Mouse (Mus musculus) midbrain, embryonic 14.5 days (tissue): Measurements from ENCODE around the gene Gm35315. TPM values are rescaled to one million over a fixed set of nuclear protein-coding genes. Genes with fewer than 3 reads are reported as not detected.

ENCODE experiments used
- ATAC-seq: fragments of 200-750 bp; cut with Nextera tagmentation; 2 replicates; pipeline ENCODE4 v1.8.0; 2017; ENCODE audit warnings: moderate number of reproducible peaks, moderate library complexity; ENCODE audit not compliant: low FRiP score, low TSS enrichment
- DNase-seq: peaks from one replicate; pipeline ENCODE4 v3.0.0-alpha.2; 2015
- H3K27ac ChIP-seq: fragments of 300-500 bp; sonication (generic); replicated peaks from 2 replicates; pipeline ENCODE4 v1.5.1; 2014; ENCODE audit warnings: mild to moderate bottlenecking, low read depth, low read length, moderate library complexity
- H3K27me3 ChIP-seq: fragments of 300-500 bp; sonication (generic); 2 replicates; pipeline ENCODE4 v1.6.1; 2014; ENCODE audit warnings: low read length, control low read depth, mixed read lengths; ENCODE audit not compliant: control insufficient read depth, insufficient read depth
- H3K36me3 ChIP-seq: fragments of 300-500 bp; sonication (generic); 2 replicates; pipeline ENCODE4 v1.6.1; 2014; ENCODE audit warnings: low read length, control low read depth; ENCODE audit not compliant: control insufficient read depth, insufficient read depth
- H3K4me1 ChIP-seq: fragments of 300-500 bp; sonication (generic); 2 replicates; pipeline ENCODE4 v1.6.1; 2014; ENCODE audit warnings: mild to moderate bottlenecking, antibody characterized with exemption, low read length, control low read depth; ENCODE audit not compliant: control insufficient read depth, insufficient read depth
- H3K4me2 ChIP-seq: fragments of 300-500 bp; sonication (generic); 2 replicates; pipeline ENCODE4 v1.6.1; 2014; ENCODE audit warnings: mild to moderate bottlenecking, low read length, moderate library complexity
- H3K4me3 ChIP-seq: fragments of 300-500 bp; sonication (generic); replicated peaks from 2 replicates; pipeline ENCODE4 v1.5.1; 2014; ENCODE audit warnings: low read depth, low read length
- H3K9ac ChIP-seq: fragments of 300-500 bp; sonication (generic); replicated peaks from 2 replicates; pipeline ENCODE4 v1.6.1; 2014; ENCODE audit warnings: mild to moderate bottlenecking, low read length, moderate library complexity
- H3K9me3 ChIP-seq: fragments of 300-500 bp; sonication (generic); 2 replicates; pipeline ENCODE4 v1.6.1; 2016; ENCODE audit warnings: low read length, control low read depth, mixed read lengths; ENCODE audit not compliant: control insufficient read depth
- WGBS: fragments of 180-500 bp; shearing (Covaris S2); extraction: QIAGEN DNeasy Blood & Tissue Kit; methylation state at CpG from one replicate; pipeline ENCODE4 v1.1.7; 2014; 5-methylcytosine and 5-hydroxymethylcytosine counted together
- polyA plus RNA-seq: library from polyadenylated mRNA; unstranded; fragments of >200 nt; fragmentation: Nextera tagmentation; extraction: Ambion mirVana; gene quantifications from 2 replicates; pipeline ENCODE4 v1.2.1, GENCODE M21; 2014

Gm35315 gene
- 0.55 and 0.80 TPM in 2 replicates for polyA plus RNA-seq

- peak within 1 kb of the TSS; percentile 33; the same call in 1 of the 2 replicates for H3K27ac ChIP-seq
- no peaks in the 10 kb centered on the region for H3K9me3 ChIP-seq
- no peaks in the 10 kb centered on the region for H3K27me3 ChIP-seq
- peak; percentile 96 for ATAC-seq
- 0 out of 2 replicates have a peak, but pooled peaks cover 6% of the 10 kb centered on the region for H3K4me1 ChIP-seq
- peak within 1 kb of the TSS; percentile 73 for H3K4me2 ChIP-seq
- WGBS = under 1% methylated on average over 25 of the region's 25 CpGs
- peak within 1 kb of the TSS; percentile 58 for H3K9ac ChIP-seq
- H3K36me3 ChIP-seq = no peaks in the 10 kb centered on the region
- DNase-seq = peak; percentile 92
- H3K4me3 ChIP-seq = peak within 1 kb of the TSS; percentile 46
Measured at GRCm38 (mm10) chr5:110094030-110094846, at the start of gene Gm35315. TSS of gene Gm35315 (minus strand) at chr5:110094420.

GRCm38 (mm10) chr5:110143007-110143406 lies 48.8 kb upstream of the Gm35315 start:
- Histone ChIP-seq H3K4me3 (no peak overlapping the region), H3K27ac (no peak overlapping the region), H3K36me3 (peaks cover 82% of the 10 kb centered on the region), H3K4me2 (no peak overlapping the region), H3K27me3 (no peaks in the 10 kb centered on the region), H3K4me1 (no peaks in the 10 kb centered on the region), H3K9ac (no peak overlapping the region), H3K9me3 (no peaks in the 10 kb centered on the region)
- DNase-seq = peak; percentile 24
- WGBS = 89% methylated on average over 5 of the region's 5 CpGs
- ATAC-seq = no peak

- Histone ChIP-seq H3K9me3 (no peaks in the 10 kb centered on the region), H3K27ac (no peak overlapping the region), H3K4me1 (no peaks in the 10 kb centered on the region), H3K36me3 (peaks cover 78% of the 10 kb centered on the region), H3K4me3 (no peak overlapping the region), H3K9ac (no peak overlapping the region), H3K4me2 (no peak overlapping the region), H3K27me3 (no peaks in the 10 kb centered on the region)
- no peak for DNase-seq
- 96% methylated on average over 2 of the region's 2 CpGs for WGBS
- no peak for ATAC-seq
Measured at GRCm38 (mm10) chr5:110142309-110142708, 48.1 kb upstream of the Gm35315 start.

GRCm38 (mm10) chr5:110140424-110140823 lies 46.2 kb upstream of the Gm35315 start:
- no peak for ATAC-seq
- WGBS = 96% methylated on average over 7 of the region's 7 CpGs
- no peak overlapping the region for H3K4me3 ChIP-seq
- H3K27ac ChIP-seq = no peak overlapping the region
- no peak for DNase-seq
- H3K9me3 ChIP-seq = no peaks in the 10 kb centered on the region
- H3K4me1 ChIP-seq = peaks cover 9% of the 10 kb centered on the region
- H3K27me3 ChIP-seq = no peaks in the 10 kb centered on the region
- peaks cover 60% of the 10 kb centered on the region for H3K36me3 ChIP-seq
- H3K4me2 ChIP-seq = no peak overlapping the region
- H3K9ac ChIP-seq = no peak overlapping the region

GRCm38 (mm10) chr5:110139325-110139724 lies 45.1 kb upstream of the Gm35315 start:
- ATAC-seq (no peak), DNase-seq (no peak)
- Histone ChIP-seq H3K9ac (no peak overlapping the region), H3K27ac (no peak overlapping the region), H3K4me3 (no peak overlapping the region), H3K27me3 (no peaks in the 10 kb centered on the region), H3K4me2 (no peak overlapping the region), H3K9me3 (no peaks in the 10 kb centered on the region), H3K4me1 (peaks cover 9% of the 10 kb centered on the region), H3K36me3 (peaks cover 49% of the 10 kb centered on the region)
- WGBS = 95% methylated on average over 3 of the region's 3 CpGs

GRCm38 (mm10) chr5:110137816-110138215 lies 43.6 kb upstream of the Gm35315 start:
- Histone ChIP-seq H3K9ac (no peak overlapping the region), H3K4me2 (no peak overlapping the region), H3K27ac (no peak overlapping the region), H3K27me3 (no peaks in the 10 kb centered on the region), H3K9me3 (peaks cover 4% of the 10 kb centered on the region; the same call in 1 of the 2 replicates), H3K4me1 (peaks cover 9% of the 10 kb centered on the region), H3K36me3 (peaks cover 37% of the 10 kb centered on the region), H3K4me3 (no peak overlapping the region)
- WGBS = 94% methylated on average over 3 of the region's 3 CpGs
- ATAC-seq (no peak), DNase-seq (no peak)

- Histone ChIP-seq H3K9ac (peak overlapping the region; percentile 83), H3K4me1 (peaks cover 9% of the 10 kb centered on the region), H3K4me2 (peak overlapping the region; percentile 81), H3K9me3 (peaks cover 4% of the 10 kb centered on the region; the same call in 1 of the 2 replicates), H3K36me3 (peaks cover 22% of the 10 kb centered on the region), H3K4me3 (peak overlapping the region; percentile 84), H3K27ac (peak overlapping the region; percentile 81), H3K27me3 (no peaks in the 10 kb centered on the region)
- peak; percentile 49; the same call in 1 of the 2 replicates for ATAC-seq
- DNase-seq = no peak
- 7% methylated on average over 18 of the region's 18 CpGs for WGBS
Measured at GRCm38 (mm10) chr5:110136087-110136464, 41.9 kb upstream of the Gm35315 start.

- DNase-seq (peak; percentile 99), ATAC-seq (peak; percentile 100)
- Histone ChIP-seq H3K4me2 (peak within 1 kb of the TSS; percentile 81), H3K27me3 (no peaks in the 10 kb centered on the region), H3K9me3 (peaks cover 6% of the 10 kb centered on the region), H3K9ac (peak within 1 kb of the TSS; percentile 83), H3K4me3 (peak within 1 kb of the TSS; percentile 84), H3K4me1 (peaks cover 9% of the 10 kb centered on the region), H3K27ac (peak within 1 kb of the TSS; percentile 81), H3K36me3 (peaks cover 21% of the 10 kb centered on the region)
- WGBS = 3% methylated on average over 46 of the region's 46 CpGs
Measured at GRCm38 (mm10) chr5:110135293-110136086, 41.3 kb upstream of the Gm35315 start, which contains the start of gene Chfr. TSS of gene Chfr (plus strand) at chr5:110135842.
